Mouse (Mus musculus) embryo, embryonic 9.5 days (tissue): ENCODE measurements around the gene Clcn7.
"Not testable (repeated sequence)": the region's sequence is repeated elsewhere in the genome, so short reads cannot be mapped to it uniquely, and the experiment has no call there.

ENCODE experiments used
- DNase-seq: peaks from one replicate; pipeline ENCODE4 v3.0.0-alpha.2; 2017; ENCODE audit errors: extremely low spot score

The Clcn7 gene

DNA sequence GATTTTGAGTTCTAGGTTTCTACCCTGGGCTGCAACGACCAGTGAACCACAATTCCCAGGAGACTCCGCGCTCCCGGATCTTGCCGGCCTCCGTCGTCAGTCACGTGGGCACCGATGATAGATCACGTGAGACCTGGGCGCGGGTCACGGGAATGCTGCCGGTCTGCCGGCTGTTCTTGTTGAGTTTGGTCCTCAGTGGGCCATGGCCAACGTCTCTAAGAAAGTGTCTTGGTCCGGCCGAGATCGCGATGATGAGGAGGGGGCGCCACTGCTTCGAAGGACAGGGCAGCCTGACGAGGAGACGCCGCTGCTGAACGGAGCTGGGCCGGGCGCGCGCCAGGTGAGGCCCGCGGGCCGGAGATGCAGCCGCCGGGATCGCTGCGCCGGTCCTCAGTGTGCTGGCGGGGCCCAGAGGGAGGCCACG is at the start of gene Clcn7:
Gene Clcn7 (plus strand): TSS at position 117 of the 424 bp plus-strand sequence.
- DNase-seq = peak; percentile 86

DNA sequence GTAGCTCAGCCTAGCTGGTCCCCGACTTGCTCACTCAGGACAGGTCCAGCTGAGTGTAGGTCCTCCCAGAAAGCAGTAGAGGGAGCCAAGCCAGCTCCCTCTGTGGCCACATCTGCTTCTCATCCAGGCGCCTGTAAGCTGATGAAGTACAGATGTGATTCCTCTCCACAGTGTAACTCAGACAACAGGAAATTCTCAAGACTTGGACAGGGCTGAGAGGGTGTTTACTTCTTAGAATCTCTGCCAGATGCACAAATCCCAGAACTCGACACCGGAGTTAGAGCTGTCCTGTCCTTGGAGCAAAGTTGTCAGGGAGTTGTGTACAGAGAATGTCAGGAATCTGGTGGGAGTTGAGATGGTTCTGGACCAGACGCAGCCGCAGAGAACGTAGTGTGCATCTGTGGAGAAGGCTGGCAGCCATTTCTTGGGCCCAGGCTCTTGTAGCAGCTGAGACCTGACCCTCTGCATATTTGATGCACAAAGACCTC is 49.7 kb upstream of the Clcn7 start, which contains the start of gene Tmem204:
Gene Tmem204 (minus strand): TSS at position 148 of the 488 bp plus-strand sequence.
- DNase-seq = peak; percentile 68

DNA sequence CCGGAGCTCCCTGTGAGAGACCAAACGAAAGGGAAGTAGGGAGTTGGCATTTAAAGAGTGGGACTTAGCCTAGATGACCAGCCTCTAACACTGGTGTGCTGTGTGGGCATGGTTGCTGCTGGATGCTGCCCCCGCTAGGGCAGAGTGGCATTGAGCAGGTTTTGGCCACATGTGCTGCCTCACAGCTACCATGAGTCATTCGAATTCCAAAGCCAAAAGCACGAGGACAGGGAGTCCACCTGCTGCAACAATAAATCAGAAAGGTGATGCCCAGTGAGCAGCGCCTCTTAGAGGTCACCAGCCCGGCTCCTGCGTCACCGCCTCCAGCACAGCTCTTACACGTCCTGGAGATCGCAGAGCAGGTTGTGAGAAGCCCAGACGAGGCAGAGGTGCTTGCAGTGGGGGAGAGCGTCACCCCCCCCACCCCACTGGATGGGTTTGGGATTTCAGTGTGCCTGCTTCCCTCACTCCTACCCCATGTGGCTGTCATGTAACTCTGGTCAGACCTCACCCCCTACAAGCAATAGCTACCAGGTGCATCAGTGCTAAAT is 48.3 kb upstream of the Clcn7 start:
- no peak for DNase-seq

DNA sequence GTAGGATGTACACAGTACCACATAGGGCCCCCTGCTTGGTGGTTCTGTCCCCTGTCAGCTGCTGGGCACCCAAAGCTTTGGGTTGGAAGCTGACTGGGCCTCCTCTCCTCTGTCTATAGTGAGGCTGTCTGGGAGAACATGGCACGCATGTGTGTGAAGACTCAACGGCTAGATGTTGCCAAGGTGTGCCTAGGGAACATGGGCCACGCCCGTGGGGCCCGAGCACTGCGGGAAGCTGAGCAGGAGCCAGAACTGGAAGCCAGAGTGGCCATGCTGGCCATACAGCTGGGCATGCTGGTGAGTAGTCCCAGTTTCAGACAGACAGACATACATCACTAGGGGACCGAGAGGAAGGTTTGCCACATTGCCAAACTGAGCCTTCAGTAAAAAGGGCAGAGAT is 46.5 kb upstream of the Clcn7 start:
- no peak for DNase-seq

DNA sequence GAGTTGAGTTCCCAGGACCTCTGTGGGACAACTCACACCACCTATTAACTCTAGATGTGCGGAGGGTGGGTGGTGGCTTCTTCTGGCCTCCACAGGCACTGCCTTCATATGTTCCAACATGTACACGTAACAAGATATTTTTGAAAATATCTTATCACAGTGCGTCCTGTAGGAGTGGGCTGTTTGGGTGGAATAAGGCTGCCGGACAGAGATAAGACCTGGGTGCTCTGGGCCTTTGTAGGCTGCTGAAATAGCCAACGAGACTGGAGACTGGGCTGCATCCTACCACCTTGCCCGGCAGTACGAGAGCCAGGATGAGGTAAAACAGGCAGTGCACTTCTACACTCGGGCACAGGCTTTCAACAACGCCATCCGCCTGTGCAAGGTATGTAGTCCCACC is 44.0 kb upstream of the Clcn7 start:
- no peak for DNase-seq

DNA sequence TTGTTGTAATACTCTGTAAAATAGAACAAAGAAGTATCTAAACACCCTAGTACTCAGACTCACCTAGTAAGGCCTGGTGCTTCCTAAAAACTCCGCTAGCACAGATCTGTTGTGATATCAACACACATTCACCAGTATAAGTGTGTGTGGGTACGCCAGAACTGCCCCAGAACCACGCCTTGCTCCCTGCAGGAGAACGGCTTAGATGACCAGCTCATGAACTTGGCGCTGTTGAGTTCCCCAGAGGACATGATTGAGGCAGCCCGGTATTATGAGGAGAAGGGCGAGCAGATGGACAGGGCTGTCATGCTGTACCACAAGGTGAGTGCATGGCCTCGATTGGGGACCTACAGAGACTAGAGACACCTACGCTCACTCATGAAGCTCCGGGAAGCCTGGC is 42.7 kb upstream of the Clcn7 start:
- DNase-seq = no peak

GRCm38 (mm10) chr17:25096221-25096620 is 37.0 kb upstream of the Clcn7 start:
- DNase-seq = no peak

- DNase-seq = no peak
Observed at GRCm38 (mm10) chr17:25100052-25100451, 33.1 kb upstream of the Clcn7 start.

- DNase-seq = no peak
Observed at GRCm38 (mm10) chr17:25101338-25101737, 31.9 kb upstream of the Clcn7 start.

GRCm38 (mm10) chr17:25107786-25108185 is 25.4 kb upstream of the Clcn7 start:
- no peak for DNase-seq

DNA sequence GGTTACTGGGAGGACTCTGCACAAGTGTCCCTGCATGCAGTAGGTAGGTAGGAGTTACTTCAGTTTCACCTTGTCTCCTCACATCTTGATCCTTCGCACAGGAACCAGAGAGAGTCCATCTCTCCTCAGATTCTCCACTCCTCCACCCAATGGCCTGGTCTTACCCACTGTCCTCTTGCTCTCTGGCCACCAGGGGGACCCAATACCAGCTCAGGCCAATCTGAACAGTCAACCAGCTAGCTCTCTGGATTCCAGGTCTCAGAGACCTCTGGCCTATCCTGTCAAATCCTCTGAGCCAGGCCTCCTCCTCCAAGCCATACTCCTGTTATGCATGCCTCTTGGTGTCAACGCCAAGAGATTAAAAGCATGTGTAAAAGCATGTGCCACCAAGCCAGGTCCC is 23.6 kb upstream of the Clcn7 start:
- peak; percentile 39 for DNase-seq

GRCm38 (mm10) chr17:25110590-25110989 is 22.6 kb upstream of the Clcn7 start:
- DNase-seq = no peak

DNA sequence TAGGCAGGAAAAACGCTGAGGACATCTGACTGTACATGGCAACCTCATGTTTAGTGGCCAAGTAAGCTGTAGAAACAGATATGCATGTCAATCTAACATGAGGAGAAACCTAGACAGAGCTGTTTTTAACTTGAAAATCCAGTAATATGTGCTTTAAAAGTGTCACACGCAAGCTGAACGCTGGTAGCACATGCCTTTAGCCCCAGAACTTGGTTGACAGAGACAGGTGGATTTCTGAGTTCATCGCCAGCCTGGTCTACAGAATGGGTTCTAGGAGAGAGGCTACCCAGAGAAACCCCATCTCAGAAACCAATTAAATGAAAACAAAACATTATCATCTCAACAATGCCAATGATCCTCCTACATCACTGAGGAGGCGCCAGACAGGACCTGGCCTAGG is 22.0 kb upstream of the Clcn7 start:
- DNase-seq = no peak

DNA sequence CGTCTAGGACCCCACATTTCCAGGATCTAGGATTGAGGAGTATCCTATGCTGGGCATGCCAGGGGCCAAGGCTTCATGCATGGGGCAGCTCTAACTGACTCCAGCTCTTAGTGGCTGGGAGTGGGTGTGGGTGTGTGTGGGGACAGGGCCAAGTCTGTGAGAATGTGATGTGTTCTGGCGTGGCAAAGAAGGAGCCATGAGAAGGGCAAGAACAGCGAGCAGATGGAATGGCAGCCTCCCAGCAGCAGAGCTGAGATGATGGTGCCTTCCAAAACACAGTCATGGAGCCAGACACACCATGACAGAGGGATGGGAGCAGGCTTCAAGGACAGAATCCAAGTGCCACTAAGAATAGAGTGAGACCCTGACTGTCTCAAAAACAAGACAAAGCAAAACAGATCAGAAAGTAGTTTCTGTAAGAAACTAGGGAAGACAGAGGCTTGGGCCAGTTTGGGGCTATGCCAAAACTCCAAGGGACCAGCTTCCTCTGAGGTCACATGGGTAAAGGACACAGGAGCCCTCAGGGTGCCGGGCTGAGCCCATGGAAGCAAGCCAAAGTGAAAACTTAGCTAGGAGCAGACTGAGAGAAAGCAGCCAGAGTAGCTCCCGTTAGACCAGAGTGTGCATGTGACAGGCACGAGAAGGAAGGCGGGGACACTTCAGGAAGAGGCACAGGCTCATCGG is 21.3 kb upstream of the Clcn7 start:
- DNase-seq = no peak

- no peak for DNase-seq
Observed at GRCm38 (mm10) chr17:25112423-25112810, 20.8 kb upstream of the Clcn7 start.

- DNase-seq = no peak
Observed at GRCm38 (mm10) chr17:25114908-25115645, 18.1 kb upstream of the Clcn7 start.

DNA sequence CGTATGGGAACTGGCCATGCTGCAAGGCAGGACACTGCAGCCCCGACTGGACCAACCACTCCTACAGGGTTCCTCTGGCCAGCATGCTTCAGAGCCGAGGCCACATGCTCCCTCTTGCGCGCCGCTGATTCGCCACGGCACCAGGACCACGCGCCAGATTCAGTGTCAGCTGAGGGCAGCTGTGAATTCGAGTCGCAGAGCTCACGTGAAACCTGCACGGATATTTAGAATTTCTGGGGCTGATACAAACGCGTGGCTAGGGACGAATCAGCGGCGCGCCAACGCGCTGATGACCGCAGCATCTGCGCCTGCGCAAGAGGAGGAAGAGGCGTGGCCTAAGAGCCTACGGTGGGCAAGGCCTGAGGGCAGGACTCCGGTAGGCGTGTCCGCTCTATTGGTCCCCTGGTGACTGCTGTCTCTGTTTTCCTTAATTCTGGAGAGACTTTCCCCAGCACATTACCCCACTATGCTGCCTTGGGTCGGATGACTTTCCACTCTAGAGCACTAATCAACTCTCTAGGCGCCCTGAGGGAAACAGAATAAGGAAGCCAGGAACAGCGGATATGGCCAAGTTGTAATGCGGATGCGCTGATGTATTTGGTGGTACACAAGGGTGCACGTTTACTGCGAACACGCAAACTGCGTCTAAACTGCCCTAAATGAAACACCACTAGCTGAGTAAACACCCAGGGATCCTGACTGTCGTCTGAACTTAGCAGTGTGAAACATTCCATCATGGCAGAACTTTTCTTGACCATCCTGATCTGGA is 17.3 kb upstream of the Clcn7 start, which contains the start of gene Telo2:
Gene Telo2 (minus strand): TSS at position 304 of the 769 bp plus-strand sequence.
- peak; percentile 91 for DNase-seq

DNA sequence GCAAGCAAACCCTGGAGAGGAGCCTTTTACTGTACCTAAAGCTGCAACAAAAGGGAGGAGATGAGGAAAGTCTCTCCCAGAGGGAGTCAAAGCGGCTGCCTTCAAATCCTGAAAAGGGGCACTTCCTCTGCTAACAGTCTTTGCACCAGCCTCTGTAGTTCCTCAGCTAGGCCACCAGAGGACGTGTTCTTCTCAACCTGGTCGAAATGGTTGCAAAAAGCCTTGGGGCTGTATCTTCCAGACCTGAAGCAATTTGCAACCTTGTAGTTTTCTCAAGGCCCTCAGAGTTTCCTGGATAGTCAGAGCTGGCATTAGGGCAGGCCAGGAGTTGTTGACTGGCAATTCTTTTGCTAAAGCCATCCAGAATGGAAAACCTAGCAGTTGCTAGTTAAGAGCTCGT is 15.9 kb upstream of the Clcn7 start:
- no peak for DNase-seq

DNA sequence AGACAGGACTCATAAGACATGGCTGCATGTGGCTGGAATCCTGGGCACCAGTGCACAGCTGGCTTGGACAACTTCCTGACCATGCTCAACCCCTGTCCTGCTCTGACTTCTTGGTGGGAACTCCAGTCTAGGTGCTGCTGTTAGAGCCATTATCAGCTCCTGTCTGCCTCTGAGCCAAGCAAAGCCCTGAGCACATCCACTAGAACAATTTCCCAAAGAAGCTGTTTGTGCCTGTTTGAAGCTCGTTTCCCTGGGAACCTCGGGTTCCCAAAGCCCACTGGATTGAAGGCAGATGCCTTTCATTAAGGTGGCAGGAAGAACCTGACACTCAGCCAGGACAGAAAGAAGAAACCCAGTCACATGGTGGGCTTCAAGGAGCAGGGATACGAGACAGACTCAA is 12.8 kb upstream of the Clcn7 start, which contains the start of gene Ptx4:
Gene Ptx4 (plus strand): TSS at position 355 of the 400 bp plus-strand sequence.
- DNase-seq = no peak

DNA sequence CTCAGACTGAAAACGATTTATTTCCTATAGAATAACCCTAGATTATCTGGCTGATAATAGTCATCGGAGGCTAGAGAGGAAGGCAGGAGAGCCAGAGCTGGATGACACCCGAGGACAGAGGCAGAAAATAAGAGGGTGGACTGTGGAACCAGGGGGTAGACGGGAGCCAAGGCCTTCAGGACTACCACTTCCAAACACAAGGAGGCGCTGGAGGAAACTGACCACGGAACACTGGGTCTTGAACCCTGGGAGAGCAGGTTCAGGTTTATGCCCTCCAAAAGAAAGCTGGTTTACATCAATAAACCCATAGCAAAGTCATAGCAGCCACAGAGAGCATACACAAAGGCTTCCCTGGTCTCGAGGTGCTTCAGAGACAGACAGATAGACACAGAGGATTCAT is 9.2 kb upstream of the Clcn7 start:
- DNase-seq = no peak

GRCm38 (mm10) chr17:25125442-25126060 is 7.6 kb upstream of the Clcn7 start:
- DNase-seq = not testable (repeated sequence)
